Mouse (Mus musculus): Measurements from ENCODE around the gene Malrd1. TPM values are rescaled to one million over a fixed set of nuclear protein-coding genes. Genes with fewer than 3 reads are reported as not detected.

Gene Malrd1
- polyA plus RNA-seq, 1 experiment: not detected

DNA sequence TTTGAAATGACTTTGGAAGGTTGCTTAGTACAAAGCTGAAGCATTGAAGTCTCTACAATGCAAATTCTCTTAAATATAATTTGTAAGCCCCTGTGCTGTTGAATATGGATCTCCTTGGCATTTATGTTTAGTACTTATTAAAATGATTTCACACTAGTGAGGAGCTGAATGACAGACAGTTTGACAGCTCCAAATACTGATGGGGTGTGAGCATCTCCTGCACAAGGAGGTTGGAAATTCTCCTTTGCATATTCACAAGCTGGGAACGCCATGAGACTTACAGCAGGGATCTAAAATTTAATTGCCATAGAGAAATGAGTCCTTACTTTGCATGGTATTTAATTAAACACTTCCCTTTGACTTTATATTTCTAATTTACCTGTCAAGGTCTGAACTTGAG, 117.6 kb downstream of the Malrd1 start:
- Histone ChIP-seq H3K4me2 (ENCODE audit: low read depth) (no peak overlapping the region), H3K4me3 (no peak overlapping the region), H3K36me3 (ENCODE audit: control insufficient read depth, insufficient read depth) (no peaks in the 10 kb centered on the region)

DNA sequence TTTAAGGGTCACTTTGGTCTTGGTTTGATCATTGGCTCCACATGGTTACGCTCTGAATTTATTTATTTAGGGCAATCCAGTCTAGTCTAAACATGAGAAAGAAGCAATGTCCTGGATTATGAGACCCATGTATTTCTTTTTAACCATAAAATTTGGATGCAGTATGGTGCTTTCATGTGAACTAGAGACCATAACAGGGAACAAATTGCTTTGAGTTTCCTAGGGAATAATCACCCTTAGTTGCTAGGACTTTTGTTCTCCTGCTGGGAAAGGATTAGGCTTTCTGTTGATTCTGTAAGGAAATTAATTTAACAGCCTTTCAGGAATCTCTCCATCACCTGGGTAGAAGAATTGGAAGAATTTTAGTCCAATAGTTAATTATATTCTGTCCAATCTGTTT, 130.1 kb downstream of the Malrd1 start:
- H3K79me2 ChIP-seq (ENCODE audit: control insufficient read depth, insufficient read depth): no peaks in the 10 kb centered on the region
- TF ChIP-seq MYOD1 (IDR thresholded peaks at IDR 0.05; ENCODE audit: control insufficient read depth in 1 of 3, insufficient read length in 2 of 3, low read depth in 2 of 3) (no peak), E2F4 (IDR thresholded peaks at IDR 0.05; ENCODE audit: insufficient read depth) (no peak), CEBPB (IDR thresholded peaks at IDR 0.05; ENCODE audit: insufficient read depth, poor library complexity, severe bottlenecking) (no peak), TCF12 (IDR thresholded peaks at IDR 0.05; ENCODE audit: insufficient read depth, poor library complexity, severe bottlenecking) (no peak), POLR2AphosphoS2 (IDR thresholded peaks at IDR 0.05; ENCODE audit: insufficient read length, low read depth) (no peak), TCF3 (IDR thresholded peaks at IDR 0.05; ENCODE audit: insufficient read length, low read depth) (no peak), USF1 (IDR thresholded peaks at IDR 0.05; ENCODE audit: low read depth) (no peak), MYOG (IDR thresholded peaks at IDR 0.05; ENCODE audit: control insufficient read depth in 1 of 3, insufficient read depth in 1 of 3, insufficient read length in 2 of 3, low read depth in 2 of 3) (no peak), POLR2A (IDR thresholded peaks at IDR 0.05; ENCODE audit: insufficient read length, low read depth) (no peak), MAX (IDR thresholded peaks at IDR 0.05; ENCODE audit: low read depth) (no peak)

More for the DNA sequence above, 117.6 kb downstream of the Malrd1 start:
- Histone ChIP-seq H3ac (ENCODE audit: control insufficient read depth, insufficient read length) (no peak overlapping the region), H3K79me2 (ENCODE audit: control insufficient read depth, insufficient read depth) (no peaks in the 10 kb centered on the region), H3K27me3 (ENCODE audit: control insufficient read depth, insufficient read depth, insufficient read length) (no peaks in the 10 kb centered on the region)
- no peak for TF ChIP-seq E2F4 (IDR thresholded peaks at IDR 0.05; ENCODE audit: insufficient read depth)
- no peak for TF ChIP-seq SRF (IDR thresholded peaks at IDR 0.05; ENCODE audit: control insufficient read depth, insufficient read length, low read depth)
- no peak for TF ChIP-seq TCF12 (IDR thresholded peaks at IDR 0.05; ENCODE audit: insufficient read depth, poor library complexity, severe bottlenecking)
- TF ChIP-seq POLR2A (IDR thresholded peaks at IDR 0.05; ENCODE audit: insufficient read length, low read depth): no peak
- TF ChIP-seq MYOG (IDR thresholded peaks at IDR 0.05; ENCODE audit: control insufficient read depth in 1 of 3, insufficient read depth in 1 of 3, insufficient read length in 2 of 3, low read depth in 2 of 3): no peak
- TF ChIP-seq TCF3 (IDR thresholded peaks at IDR 0.05; ENCODE audit: insufficient read length, low read depth): no peak
- TF ChIP-seq MYOD1 (IDR thresholded peaks at IDR 0.05; ENCODE audit: control insufficient read depth in 1 of 3, insufficient read length in 2 of 3, low read depth in 2 of 3): no peak
- TF ChIP-seq CEBPB (IDR thresholded peaks at IDR 0.05; ENCODE audit: insufficient read depth, poor library complexity, severe bottlenecking): no peak
- TF ChIP-seq USF1 (IDR thresholded peaks at IDR 0.05; ENCODE audit: low read depth): no peak
- TF ChIP-seq MAX (IDR thresholded peaks at IDR 0.05; ENCODE audit: low read depth): no peak
- TF ChIP-seq POLR2AphosphoS2 (IDR thresholded peaks at IDR 0.05; ENCODE audit: insufficient read length, low read depth): no peak
- TF ChIP-seq REST (IDR thresholded peaks at IDR 0.05; ENCODE audit: insufficient read depth, insufficient read length): no peak

DNA sequence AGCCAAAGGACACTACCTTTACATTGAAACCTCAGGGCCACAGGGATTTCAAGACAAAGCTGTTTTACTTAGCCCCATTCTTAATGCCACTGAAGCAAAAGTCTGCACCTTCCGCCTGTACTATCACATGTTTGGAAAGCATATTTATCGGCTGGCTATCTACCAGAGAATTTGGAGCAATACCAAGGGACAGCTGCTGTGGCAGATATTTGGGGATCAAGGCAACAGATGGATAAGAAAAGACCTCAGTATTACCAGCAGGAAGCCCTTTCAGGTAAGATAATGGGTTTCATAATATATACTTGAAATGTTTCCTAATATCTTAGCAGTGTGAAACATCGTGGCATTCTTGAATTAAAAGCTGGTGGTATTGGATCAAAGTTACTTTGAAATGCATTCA, 176.7 kb downstream of the Malrd1 start:
- Histone ChIP-seq H3K4me3 (no peak overlapping the region), H3K79me2 (ENCODE audit: control insufficient read depth, insufficient read depth) (no peaks in the 10 kb centered on the region), H3K4me2 (ENCODE audit: low read depth) (no peak overlapping the region), H3ac (ENCODE audit: control insufficient read depth, insufficient read length) (no peak overlapping the region), H3K36me3 (ENCODE audit: control insufficient read depth, insufficient read depth) (no peaks in the 10 kb centered on the region), H3K27me3 (ENCODE audit: control insufficient read depth, insufficient read depth, insufficient read length) (no peaks in the 10 kb centered on the region)
- no peak for TF ChIP-seq CEBPB (IDR thresholded peaks at IDR 0.05; ENCODE audit: insufficient read depth, poor library complexity, severe bottlenecking)
- TF ChIP-seq MYOD1 (IDR thresholded peaks at IDR 0.05; ENCODE audit: control insufficient read depth in 1 of 3, insufficient read length in 2 of 3, low read depth in 2 of 3): no peak
- no peak for TF ChIP-seq E2F4 (IDR thresholded peaks at IDR 0.05; ENCODE audit: insufficient read depth)
- no peak for TF ChIP-seq TCF12 (IDR thresholded peaks at IDR 0.05; ENCODE audit: insufficient read depth, poor library complexity, severe bottlenecking)
- no peak for TF ChIP-seq POLR2A (IDR thresholded peaks at IDR 0.05; ENCODE audit: insufficient read length, low read depth)
- no peak for TF ChIP-seq MYOG (IDR thresholded peaks at IDR 0.05; ENCODE audit: control insufficient read depth in 1 of 3, insufficient read depth in 1 of 3, insufficient read length in 2 of 3, low read depth in 2 of 3)
- TF ChIP-seq USF1 (IDR thresholded peaks at IDR 0.05; ENCODE audit: low read depth): no peak
- no peak for TF ChIP-seq TCF3 (IDR thresholded peaks at IDR 0.05; ENCODE audit: insufficient read length, low read depth)
- TF ChIP-seq REST (IDR thresholded peaks at IDR 0.05; ENCODE audit: insufficient read depth, insufficient read length): no peak
- no peak for TF ChIP-seq SRF (IDR thresholded peaks at IDR 0.05; ENCODE audit: control insufficient read depth, insufficient read length, low read depth)
- no peak for TF ChIP-seq MAX (IDR thresholded peaks at IDR 0.05; ENCODE audit: low read depth)
- TF ChIP-seq POLR2AphosphoS2 (IDR thresholded peaks at IDR 0.05; ENCODE audit: insufficient read length, low read depth): no peak

More for the DNA sequence above, 130.1 kb downstream of the Malrd1 start:
- no peaks in the 10 kb centered on the region for H3K27me3 ChIP-seq (ENCODE audit: control insufficient read depth, insufficient read depth, insufficient read length)
- H3K4me3 ChIP-seq: no peak overlapping the region
- H3ac ChIP-seq (ENCODE audit: control insufficient read depth, insufficient read length): no peak overlapping the region
- no peak overlapping the region for H3K4me2 ChIP-seq (ENCODE audit: low read depth)
- no peaks in the 10 kb centered on the region for H3K36me3 ChIP-seq (ENCODE audit: control insufficient read depth, insufficient read depth)

DNA sequence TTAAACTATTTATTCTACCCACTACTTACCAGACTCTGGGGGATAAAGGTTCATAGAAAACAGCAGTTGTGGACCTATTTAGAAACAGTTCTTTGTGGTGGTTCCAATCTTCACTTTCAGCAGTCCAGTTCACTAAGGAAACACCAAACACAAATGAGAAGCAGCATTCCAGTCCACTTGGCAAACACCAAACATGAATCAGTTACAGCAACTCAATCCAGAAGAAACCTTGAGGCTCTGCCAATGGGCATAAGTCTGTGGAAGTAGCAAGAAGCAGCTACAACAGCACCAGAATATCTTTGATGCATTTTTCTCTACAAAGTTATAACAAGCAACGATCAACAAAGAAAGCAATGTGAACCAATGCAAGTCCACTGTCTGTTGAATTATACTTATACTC, 214.7 kb downstream of the Malrd1 start:
- no peaks in the 10 kb centered on the region for H3K27me3 ChIP-seq (ENCODE audit: control insufficient read depth, insufficient read depth, insufficient read length)
- no peaks in the 10 kb centered on the region for H3K79me2 ChIP-seq (ENCODE audit: control insufficient read depth, insufficient read depth)
- H3K4me3 ChIP-seq: no peak overlapping the region
- TF ChIP-seq MYOG (IDR thresholded peaks at IDR 0.05; ENCODE audit: control insufficient read depth in 1 of 3, insufficient read depth in 1 of 3, insufficient read length in 2 of 3, low read depth in 2 of 3): no peak
- TF ChIP-seq E2F4 (IDR thresholded peaks at IDR 0.05; ENCODE audit: insufficient read depth): no peak
- TF ChIP-seq TCF12 (IDR thresholded peaks at IDR 0.05; ENCODE audit: insufficient read depth, poor library complexity, severe bottlenecking): no peak
- no peak for TF ChIP-seq TCF3 (IDR thresholded peaks at IDR 0.05; ENCODE audit: insufficient read length, low read depth)
- TF ChIP-seq MYOD1 (IDR thresholded peaks at IDR 0.05; ENCODE audit: control insufficient read depth in 1 of 3, insufficient read length in 2 of 3, low read depth in 2 of 3): no peak
- TF ChIP-seq CEBPB (IDR thresholded peaks at IDR 0.05; ENCODE audit: insufficient read depth, poor library complexity, severe bottlenecking): no peak
- TF ChIP-seq POLR2AphosphoS2 (IDR thresholded peaks at IDR 0.05; ENCODE audit: insufficient read length, low read depth): no peak
- no peak for TF ChIP-seq POLR2A (IDR thresholded peaks at IDR 0.05; ENCODE audit: insufficient read length, low read depth)
- no peak for TF ChIP-seq USF1 (IDR thresholded peaks at IDR 0.05; ENCODE audit: low read depth)
- TF ChIP-seq MAX (IDR thresholded peaks at IDR 0.05; ENCODE audit: low read depth): no peak
- H3K4me2 ChIP-seq (ENCODE audit: low read depth): no peak overlapping the region
- H3ac ChIP-seq (ENCODE audit: control insufficient read depth, insufficient read length): no peak overlapping the region
- no peaks in the 10 kb centered on the region for H3K36me3 ChIP-seq (ENCODE audit: control insufficient read depth, insufficient read depth)

Measured in myocyte (in vitro differentiated cells).